ENCODE assay signal across 10 mouse cellular contexts in genomic region chr4:149182755-149183154, GRCm38 (mm10). TPM values are rescaled to one million over a fixed set of nuclear protein-coding genes. Genes with fewer than 3 reads are reported as not detected.
DNase-seq lines count a peak whose midpoint lies in the region; TF ChIP-seq lines count a peak whose summit lies in the region.
"Had no signal": no experiment of that assay in that cellular context is flagged by ENCODE, and none has a peak within 500 bp of the region (broad histone marks: within the 10 kb centered on the region; RNA-seq: fewer than 3 reads in every experiment).

No protein-coding gene starts in this region.

- no peak for TF ChIP-seq POLR2A in cerebellum, adult 2 months (IDR thresholded peaks at IDR 0.05; ENCODE audit: borderline replicate concordance, insufficient read depth, low read length)

- no peak for DNase-seq in cerebellum, adult 2 months
- no peak for DNase-seq in cerebellum, adult 11-12 months
- no peak for DNase-seq in left cerebral cortex, adult 2 months (ENCODE audit: extremely low spot score in 1 of 2, low spot score in 2 of 2)
- no peak for DNase-seq in left cerebral cortex, postnatal 14 days (ENCODE audit: low spot score in 2 of 2)
- peak; percentile 83 for DNase-seq in R1 (ENCODE audit: low read depth, low spot score)
- peak; percentile 24 for DNase-seq in retina, embryonic 14.5 days (ENCODE audit: low spot score)
- no peak for DNase-seq in adrenal gland, postnatal 10 days
- no peak for DNase-seq in frontal cortex, postnatal 10 days (ENCODE audit: low spot score in 2 of 2)
- DNase-seq: cerebellum, adult 9-10 months had no signal

- no peak overlapping the region for H3K4me3 ChIP-seq in cerebellum, adult 2 months (replicated peaks; ENCODE audit: insufficient read depth, low read depth, low read length)
- H3K4me3 ChIP-seq in left cerebral cortex, adult 2 months = no peak overlapping the region
- H3K4me3 ChIP-seq: midbrain, embryonic 10.5 days had no signal

- TF ChIP-seq CTCF in cerebellum, adult 2 months (IDR thresholded peaks at IDR 0.05; ENCODE audit: borderline replicate concordance, insufficient read depth, low read depth, low read length) = peak; percentile 52; the same call in 1 of the 2 replicates
- TF ChIP-seq CTCF in left cerebral cortex, adult 2 months (IDR thresholded peaks at IDR 0.05) = peak; percentile 58

- intact Hi-C loops in left cerebral cortex, adult 2 months (cut with DNase I) = loop anchor here (2.0 kb wide), 1 partner anchor 38 kb away; no protein-coding TSS in a partner anchor
- intact Hi-C loops in left cerebral cortex, postnatal 14 days (cut with DNase I) = no loop called here

- 52% methylated on average over 4 of the region's 4 CpGs for WGBS in cerebellum, adult 2 months

- no peaks in the 10 kb centered on the region for H3K4me1 ChIP-seq in cerebellum, adult 2 months (ENCODE audit: control insufficient read depth, insufficient read depth, low read length)

- H3K27ac ChIP-seq in cerebellum, adult 2 months (ENCODE audit: insufficient read depth, low read length) = no peak overlapping the region
- no peak overlapping the region for H3K27ac ChIP-seq in left cerebral cortex, adult 2 months
- H3K27ac ChIP-seq: midbrain, embryonic 10.5 days had no signal

- no peaks in the 10 kb centered on the region for H3K27me3 ChIP-seq in cerebellum, adult 2 months (ENCODE audit: control insufficient read depth, insufficient read depth, low read length)

RNA-seq across cellular contexts. Expression of gene Pgd, which starts 16.2 kb away (rescaled TPM):
- 52.3 and 53.3 TPM in 2 replicates for polyA plus RNA-seq in cerebellum, adult 2 months (2012; rRNA removed)
- 10 to 100 TPM; 35.1 to 36.5 TPM for total RNA-seq in left cerebral cortex, adult 2 months (2021)
- total RNA-seq in left cerebral cortex, postnatal 14 days (2021) = 10 to 100 TPM; 42.5 to 45.3 TPM
- 100 to 1,000 TPM; 175 to 176 TPM for total RNA-seq in adrenal gland, postnatal 10 days (2021)

RNA-seq across cellular contexts. Expression of gene Cenps, which starts 45.3 kb away (rescaled TPM):
- polyA plus RNA-seq in cerebellum, adult 2 months (2012; rRNA removed) = 6.3 and 6.4 TPM in 2 replicates
- total RNA-seq in left cerebral cortex, adult 2 months (2021) = 10 to 100 TPM; 30.5 to 32.7 TPM
- total RNA-seq in left cerebral cortex, postnatal 14 days (2021) = 10 to 100 TPM; 22.7 to 24.1 TPM
- total RNA-seq in adrenal gland, postnatal 10 days (2021) = 10 to 100 TPM in 1 of 2 experiments, 1 to 10 TPM in 1; 7.8 to 11.0 TPM

RNA-seq across cellular contexts. Expression of gene Cort, which starts 56.2 kb away (rescaled TPM):
- 0.17 and 0.29 TPM in 2 replicates for polyA plus RNA-seq in cerebellum, adult 2 months (2012; rRNA removed)
- total RNA-seq in left cerebral cortex, adult 2 months (2021) = 10 to 100 TPM; 12.6 to 14.1 TPM
- total RNA-seq in left cerebral cortex, postnatal 14 days (2021) = 10 to 100 TPM; 16.3 to 21.3 TPM
- 1 to 10 TPM; 1.5 TPM for total RNA-seq in adrenal gland, postnatal 10 days (2021)

Comparison
In these comparisons a context has a peak if more than half of its experiments do, and no peak if none do; other contexts are left out.
1. DNase-seq: peak in R1 (single experiment) and retina, embryonic 14.5 days (single experiment); none in cerebellum, adult 2 months (0 of 2), cerebellum, adult 11-12 months (single experiment), left cerebral cortex, adult 2 months (0 of 2), left cerebral cortex, postnatal 14 days (0 of 2), adrenal gland, postnatal 10 days (single experiment) and frontal cortex, postnatal 10 days (0 of 2).
2. RNA of gene Cort, which starts 56.2 kb away (total RNA-seq): 16.3 to 21.3 TPM in left cerebral cortex, postnatal 14 days and 12.6 to 14.1 TPM in left cerebral cortex, adult 2 months; 1.5 TPM in adrenal gland, postnatal 10 days; every median in the first group is over 4 times any median in the second.